Mouse (Mus musculus) midbrain, embryonic 12.5 days (tissue): ENCODE measurements around the gene Gm10306. TPM values are rescaled to one million over a fixed set of nuclear protein-coding genes. Genes with fewer than 3 reads are reported as not detected.
A peak's percentile ranks its signal among the peaks of the same experiment; 100 is the strongest.

ENCODE experiments used
- ATAC-seq: fragments of 200-750 bp; cut with Nextera tagmentation; 2 replicates; pipeline ENCODE4 v1.8.0; 2017; ENCODE audit warnings: low read depth, moderate TSS enrichment, moderate library complexity; ENCODE audit not compliant: low FRiP score
- H3K27ac ChIP-seq: fragments of 300-500 bp; sonication (generic); replicated peaks from 2 replicates; pipeline ENCODE4 v1.5.1; 2016; ENCODE audit warnings: mild to moderate bottlenecking
- H3K27me3 ChIP-seq: fragments of 300-500 bp; sonication (generic); 2 replicates; pipeline ENCODE4 v1.6.1; 2016; ENCODE audit warnings: mild to moderate bottlenecking
- H3K36me3 ChIP-seq: fragments of 300-500 bp; sonication (generic); 2 replicates; pipeline ENCODE4 v1.6.1; 2016
- H3K4me1 ChIP-seq: fragments of 300-500 bp; sonication (generic); 2 replicates; pipeline ENCODE4 v1.6.1; 2016
- H3K4me2 ChIP-seq: fragments of 300-500 bp; sonication (generic); replicated peaks from 2 replicates; pipeline ENCODE4 v1.6.1; 2016; ENCODE audit warnings: mild to moderate bottlenecking, moderate library complexity
- H3K4me3 ChIP-seq: fragments of 300-500 bp; sonication (generic); 2 replicates; pipeline ENCODE4 v1.5.1; 2016; ENCODE audit warnings: mild to moderate bottlenecking
- H3K9ac ChIP-seq: fragments of 300-500 bp; sonication (generic); replicated peaks from 2 replicates; pipeline ENCODE4 v1.6.1; 2016; ENCODE audit warnings: mild to moderate bottlenecking, moderate library complexity
- H3K9me3 ChIP-seq: fragments of 300-500 bp; sonication (generic); 2 replicates; pipeline ENCODE4 v1.6.1; 2016; ENCODE audit warnings: mild to moderate bottlenecking
- WGBS: fragments of 180-500 bp; shearing (Covaris S2); methylation state at CpG from one replicate; pipeline ENCODE4 v1.1.7; 2016; 5-methylcytosine and 5-hydroxymethylcytosine counted together
- polyA plus RNA-seq: library from polyadenylated mRNA; unstranded; fragments of >200 nt; fragmentation: Nextera tagmentation; extraction: Ambion mirVana; gene quantifications from 2 replicates; pipeline ENCODE4 v1.2.1, GENCODE M21; 2016

Gm10306 gene
- polyA plus RNA-seq, 1 experiment from 2014 or later, result 0.88 TPM

GRCm38 (mm10) chr4:94561954-94562648 lies 5.8 kb downstream of the Gm10306 start:
- Histone ChIP-seq H3K27ac (no peak overlapping the region), H3K9me3 (no peaks in the 10 kb centered on the region), H3K4me2 (no peak overlapping the region), H3K36me3 (no peaks in the 10 kb centered on the region), H3K27me3 (no peaks in the 10 kb centered on the region), H3K4me1 (no peaks in the 10 kb centered on the region), H3K4me3 (no peak overlapping the region), H3K9ac (no peak overlapping the region)
- no peak for ATAC-seq
- 78% methylated on average over 7 of the region's 7 CpGs for WGBS

DNA sequence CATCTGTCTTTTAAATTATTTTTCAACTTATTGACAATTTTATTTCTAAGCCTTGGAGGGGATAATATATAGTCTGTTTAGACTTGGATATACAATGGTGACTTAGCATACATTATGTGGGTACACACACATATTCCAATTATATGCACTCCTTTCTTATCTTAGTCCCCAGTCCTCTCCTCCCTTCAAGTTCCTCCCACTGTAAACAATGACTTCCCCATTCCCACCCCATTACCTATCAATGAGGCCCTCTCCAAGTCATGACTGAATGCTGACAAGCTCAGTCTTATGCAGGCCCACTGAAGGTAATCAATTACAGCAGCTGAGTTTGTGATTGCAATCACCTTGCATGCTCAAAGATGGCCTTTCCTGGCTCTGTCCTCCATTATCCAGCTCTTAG lies 8.0 kb downstream of the Gm10306 start:
- H3K9me3 ChIP-seq, result no peaks in the 10 kb centered on the region
- no peak overlapping the region for H3K4me2 ChIP-seq
- H3K27ac ChIP-seq, result no peak overlapping the region
- peaks cover 9% of the 10 kb centered on the region; the same call in 1 of the 2 replicates for H3K36me3 ChIP-seq
- H3K9ac ChIP-seq, result no peak overlapping the region
- H3K4me1 ChIP-seq, result no peaks in the 10 kb centered on the region
- no peak overlapping the region for H3K4me3 ChIP-seq
- H3K27me3 ChIP-seq, result no peaks in the 10 kb centered on the region
- ATAC-seq, result no peak

DNA sequence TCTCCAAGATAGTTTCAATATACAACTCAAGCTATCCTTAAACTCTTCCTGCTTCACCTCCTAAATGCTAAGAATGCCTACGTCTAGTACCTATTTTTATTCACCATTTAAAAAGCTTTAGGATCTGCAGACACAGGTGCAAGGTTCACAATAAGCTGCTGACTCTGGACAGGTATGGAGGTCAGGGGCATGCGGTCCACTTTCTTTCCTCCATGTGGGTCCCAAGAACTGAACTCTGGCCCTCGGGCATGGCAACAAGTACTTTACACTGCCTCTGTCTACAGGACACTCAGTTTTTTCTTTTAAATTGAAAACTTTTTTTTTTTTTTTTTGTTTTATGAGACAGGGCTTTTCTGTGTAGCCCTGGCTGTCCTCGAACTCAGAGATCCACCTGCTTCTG lies 16.3 kb downstream of the Gm10306 start:
- Histone ChIP-seq H3K36me3 (peaks cover 44% of the 10 kb centered on the region), H3K4me1 (no peaks in the 10 kb centered on the region), H3K27ac (no peak overlapping the region), H3K27me3 (no peaks in the 10 kb centered on the region), H3K4me3 (no peak overlapping the region), H3K9me3 (no peaks in the 10 kb centered on the region), H3K9ac (no peak overlapping the region), H3K4me2 (no peak overlapping the region)
- ATAC-seq, result no peak
- WGBS, result 96% methylated on average over 4 of the region's 4 CpGs

- H3K9me3 ChIP-seq, result no peaks in the 10 kb centered on the region
- 85% methylated on average over 4 of the region's 4 CpGs for WGBS
- H3K4me3 ChIP-seq, result no peak overlapping the region
- no peak overlapping the region for H3K27ac ChIP-seq
- no peak overlapping the region for H3K4me2 ChIP-seq
- H3K27me3 ChIP-seq, result no peaks in the 10 kb centered on the region
- no peaks in the 10 kb centered on the region for H3K4me1 ChIP-seq
- no peak for ATAC-seq
- no peaks in the 10 kb centered on the region for H3K36me3 ChIP-seq
- H3K9ac ChIP-seq, result no peak overlapping the region
Measured at GRCm38 (mm10) chr4:94591765-94592381, 35.5 kb downstream of the Gm10306 start.

GRCm38 (mm10) chr4:94592709-94593108 lies 36.4 kb downstream of the Gm10306 start:
- no peaks in the 10 kb centered on the region for H3K27me3 ChIP-seq
- ATAC-seq, result no peak
- H3K4me1 ChIP-seq, result no peaks in the 10 kb centered on the region
- H3K27ac ChIP-seq, result no peak overlapping the region
- no peak overlapping the region for H3K4me2 ChIP-seq
- H3K9me3 ChIP-seq, result no peaks in the 10 kb centered on the region
- no peak overlapping the region for H3K4me3 ChIP-seq
- no peak overlapping the region for H3K9ac ChIP-seq
- no peaks in the 10 kb centered on the region for H3K36me3 ChIP-seq

- H3K4me2 ChIP-seq, result peak overlapping the region; percentile 59
- H3K27ac ChIP-seq, result no peak overlapping the region
- 85% methylated on average over 4 of the region's 4 CpGs for WGBS
- H3K36me3 ChIP-seq, result no peaks in the 10 kb centered on the region
- 0 out of 2 replicates have a peak overlapping the region, but pooled peaks have one; percentile 95 for H3K4me3 ChIP-seq
- H3K27me3 ChIP-seq, result no peaks in the 10 kb centered on the region
- peaks cover 23% of the 10 kb centered on the region for H3K4me1 ChIP-seq
- no peak for ATAC-seq
- H3K9me3 ChIP-seq, result no peaks in the 10 kb centered on the region
- H3K9ac ChIP-seq, result no peak overlapping the region
Measured at GRCm38 (mm10) chr4:94601395-94601794, 45.0 kb downstream of the Gm10306 start.

DNA sequence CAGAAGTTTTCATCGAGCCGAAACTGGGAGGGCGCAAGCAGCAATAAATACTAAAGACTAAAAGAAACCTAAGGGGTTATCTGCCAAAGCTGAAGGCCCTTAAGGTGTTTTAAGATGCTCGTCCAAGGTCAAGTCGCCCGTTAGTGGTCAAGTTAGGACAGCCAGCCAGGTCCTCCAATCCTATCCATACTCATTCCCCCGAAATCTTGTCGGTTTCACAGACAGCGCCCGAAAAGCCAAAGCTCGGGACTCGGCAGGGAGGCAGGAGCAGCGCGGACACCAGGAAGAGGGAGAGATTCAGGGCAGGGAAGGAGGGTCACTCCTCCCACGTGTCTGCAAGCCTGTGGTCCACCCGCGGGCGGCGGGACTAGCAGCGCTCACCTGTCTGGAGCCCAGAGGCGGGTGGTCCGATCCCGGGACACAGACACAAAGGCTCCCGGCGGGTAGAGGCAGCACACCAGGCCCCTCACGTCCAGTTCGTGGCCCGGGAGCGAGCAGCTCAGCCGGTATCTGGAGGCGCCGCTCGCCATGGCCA lies 46.2 kb downstream of the Gm10306 start:
- Histone ChIP-seq H3K36me3 (no peaks in the 10 kb centered on the region), H3K9ac (peak overlapping the region; percentile 93), H3K4me1 (peaks cover 23% of the 10 kb centered on the region), H3K4me2 (peak overlapping the region; percentile 59), H3K9me3 (no peaks in the 10 kb centered on the region), H3K4me3 (peak overlapping the region; percentile 95), H3K27ac (peak overlapping the region; percentile 91), H3K27me3 (no peaks in the 10 kb centered on the region)
- ATAC-seq, result peak; percentile 87; the same call in 1 of the 2 replicates
- under 1% methylated on average over 32 of the region's 33 CpGs for WGBS

DNA sequence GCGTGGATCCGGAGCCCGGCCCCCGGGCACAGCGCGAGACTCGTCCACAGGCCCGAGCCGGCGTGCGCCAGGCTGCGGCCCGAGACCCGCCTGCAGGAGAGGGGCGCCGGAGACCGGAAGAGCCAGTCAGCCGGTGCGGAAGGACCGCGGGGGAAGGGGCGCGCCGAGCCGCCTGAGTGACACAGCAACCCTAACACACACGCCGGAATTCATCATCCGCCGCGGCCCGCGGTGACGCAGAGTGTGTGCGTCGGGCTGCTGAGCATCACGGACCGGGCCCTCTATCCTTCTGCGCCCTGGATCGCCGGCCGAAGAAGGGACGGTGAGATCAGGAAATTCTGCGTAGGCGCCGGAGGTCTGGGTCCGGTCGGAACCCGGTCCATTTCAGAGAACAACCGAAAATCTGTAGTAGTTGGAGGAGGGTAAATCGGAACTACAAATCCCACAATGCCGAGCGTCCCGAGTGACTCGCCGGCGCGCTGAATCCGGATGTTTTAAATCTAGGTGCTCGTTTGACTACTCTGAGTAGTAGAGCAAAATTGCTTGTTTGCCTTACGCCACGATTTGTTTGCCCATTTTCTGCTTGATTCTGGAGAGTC lies 46.8 kb downstream of the Gm10306 start, which contains the start of gene Plaa:
Plaa (minus strand) TSS at position 214 of the 599 bp plus-strand sequence.
- peak within 1 kb of the TSS; percentile 95 for H3K4me3 ChIP-seq
- no peaks in the 10 kb centered on the region for H3K9me3 ChIP-seq
- no peaks in the 10 kb centered on the region for H3K27me3 ChIP-seq
- H3K4me2 ChIP-seq, result peak within 1 kb of the TSS; percentile 79
- H3K27ac ChIP-seq, result peak within 1 kb of the TSS; percentile 91
- under 1% methylated on average over 61 of the region's 61 CpGs for WGBS
- peaks cover 23% of the 10 kb centered on the region for H3K4me1 ChIP-seq
- no peaks in the 10 kb centered on the region for H3K36me3 ChIP-seq
- peak; percentile 99 for ATAC-seq
- peak within 1 kb of the TSS; percentile 93 for H3K9ac ChIP-seq

GRCm38 (mm10) chr4:94604452-94605019 lies 48.2 kb downstream of the Gm10306 start:
- Histone ChIP-seq H3K27me3 (no peaks in the 10 kb centered on the region), H3K4me2 (no peak overlapping the region), H3K9ac (no peak overlapping the region), H3K27ac (no peak overlapping the region), H3K4me3 (0 out of 2 replicates have a peak overlapping the region, but pooled peaks have one; percentile 95), H3K36me3 (no peaks in the 10 kb centered on the region), H3K4me1 (peaks cover 23% of the 10 kb centered on the region), H3K9me3 (no peaks in the 10 kb centered on the region)
- no peak for ATAC-seq
- 90% methylated on average over 2 of the region's 2 CpGs for WGBS

DNA sequence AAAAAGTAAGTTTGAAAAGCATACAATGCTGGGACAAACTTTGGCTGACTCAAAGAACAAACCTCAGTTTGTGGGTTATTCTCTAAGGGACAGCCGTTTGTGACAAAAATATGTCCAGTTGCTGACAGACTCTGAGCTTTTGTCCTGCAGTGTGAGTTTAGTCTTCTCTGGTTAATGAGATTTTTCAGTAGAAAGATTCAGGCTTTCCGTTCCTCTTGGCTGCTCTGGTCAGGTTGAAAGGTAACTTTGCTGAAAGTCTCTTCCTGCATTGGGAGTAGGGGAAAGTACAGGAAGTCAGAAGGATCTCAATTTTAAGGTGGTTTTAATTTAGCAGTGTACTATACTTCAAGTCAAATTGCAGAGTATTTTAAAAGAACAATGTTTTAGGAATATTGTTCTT lies 49.2 kb downstream of the Gm10306 start:
- H3K27ac ChIP-seq, result no peak overlapping the region
- ATAC-seq, result no peak
- no peak overlapping the region for H3K4me2 ChIP-seq
- no peak overlapping the region for H3K4me3 ChIP-seq
- no peaks in the 10 kb centered on the region for H3K9me3 ChIP-seq
- peaks cover 23% of the 10 kb centered on the region for H3K4me1 ChIP-seq
- no peaks in the 10 kb centered on the region for H3K36me3 ChIP-seq
- no peaks in the 10 kb centered on the region for H3K27me3 ChIP-seq
- WGBS, result 86% methylated on average over 2 of the region's 2 CpGs
- no peak overlapping the region for H3K9ac ChIP-seq
